Mouse (Mus musculus): Measurements from ENCODE around the gene Micall2. TPM values are rescaled to one million over a fixed set of nuclear protein-coding genes. Genes with fewer than 3 reads are reported as not detected.

Micall2 gene
- polyA plus RNA-seq, 1 experiment from 2014 or later: 5.7 TPM

Small RNA genes within 50 kb of the gene (microRNA-seq; reads per million reads assigned to microRNA genes)
- gene Mir7037: not detected

Other genes starting within 250 kb of the Micall2 start
- 1.6 and 6.4 TPM in 2 replicates for gene Uncx, start 192.8 kb downstream of the Micall2 start, polyA plus RNA-seq (2015; fragmentation: Nextera tagmentation; extraction: Ambion mirVana)
- 26.7 and 32.3 TPM in 2 replicates for gene Ints1, start 39.3 kb upstream of the Micall2 start, polyA plus RNA-seq (2015; fragmentation: Nextera tagmentation; extraction: Ambion mirVana)
- 22.6 and 23.1 TPM in 2 replicates for gene Mafk, start 55.2 kb upstream of the Micall2 start, polyA plus RNA-seq (2015; fragmentation: Nextera tagmentation; extraction: Ambion mirVana)
- 0.11 and 0.29 TPM in 2 replicates for gene Tmem184a, start 83.6 kb upstream of the Micall2 start, polyA plus RNA-seq (2015; fragmentation: Nextera tagmentation; extraction: Ambion mirVana)
- not detected in 2 replicates for gene Gm26938, start 90.1 kb upstream of the Micall2 start, polyA plus RNA-seq (2015; fragmentation: Nextera tagmentation; extraction: Ambion mirVana)
- 75.0 and 90.0 TPM in 2 replicates for gene Psmg3, start 90.5 kb upstream of the Micall2 start, polyA plus RNA-seq (2015; fragmentation: Nextera tagmentation; extraction: Ambion mirVana)
- 2.4 and 3.2 TPM in 2 replicates for gene Elfn1, start 171.6 kb upstream of the Micall2 start, polyA plus RNA-seq (2015; fragmentation: Nextera tagmentation; extraction: Ambion mirVana)

Data from forebrain, embryonic 16.5 days (tissue).